Mouse (Mus musculus): Measurements from ENCODE around the gene Mark3.

DNA sequence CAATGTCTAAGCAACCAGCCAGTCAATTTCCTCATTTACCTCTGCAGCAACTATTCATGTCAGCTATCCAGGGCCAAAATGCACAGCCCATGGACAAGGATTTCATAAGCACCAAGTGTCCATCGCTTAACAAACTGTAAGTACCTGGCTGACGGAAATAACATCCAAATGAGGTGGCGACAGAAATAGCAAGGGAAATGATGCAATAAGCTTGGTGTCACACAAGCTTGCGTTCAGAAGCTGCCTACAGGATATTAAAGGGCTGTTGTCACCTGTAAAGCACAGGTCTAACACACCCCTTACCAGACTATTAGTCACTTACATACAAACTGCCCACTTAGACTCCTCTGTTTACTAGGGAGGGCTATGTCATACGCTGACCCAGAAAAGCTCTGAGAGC lies 38.6 kb upstream of the Mark3 start:
- no peak for TF ChIP-seq CTCF (conservative IDR thresholded peaks at IDR 0.05; ENCODE audit: low read length)
- TF ChIP-seq POU5F1 (IDR thresholded peaks at IDR 0.05; ENCODE audit: borderline replicate concordance, low read length) = no peak

Data from E14TG2a.4 (cell line).